Mouse (Mus musculus) myocyte (in vitro differentiated cells): ENCODE measurements around the gene Dner. TPM values are rescaled to one million over a fixed set of nuclear protein-coding genes. Genes with fewer than 3 reads are reported as not detected.

Experiments
- H3K27me3 ChIP-seq: one replicate; pipeline ENCODE4 v1.6.1; 2011; ENCODE audit not compliant: control insufficient read depth, insufficient read depth, insufficient read length
- H3K36me3 ChIP-seq: one replicate; pipeline ENCODE4 v1.6.1; 2011; ENCODE audit not compliant: control insufficient read depth, insufficient read depth
- H3K4me2 ChIP-seq: one replicate; pipeline ENCODE4 v1.6.1; 2011; ENCODE audit warnings: low read depth, control low read depth
- H3K4me3 ChIP-seq: one replicate; pipeline ENCODE4 v1.5.1; 2011; ENCODE audit warnings: mild to moderate bottlenecking, control low read depth, moderate library complexity
- H3K79me2 ChIP-seq: one replicate; pipeline ENCODE4 v1.6.1; 2011; ENCODE audit not compliant: control insufficient read depth, insufficient read depth
- H3ac ChIP-seq: one replicate; pipeline ENCODE4 v1.6.1; 2011; ENCODE audit not compliant: control insufficient read depth, insufficient read length
- CEBPB ChIP-seq: IDR thresholded peaks from 2 replicates; pipeline ENCODE4 v1.6.1; 2011; ENCODE audit warnings: mild to moderate bottlenecking, moderate library complexity; ENCODE audit not compliant: poor library complexity, insufficient read depth, severe bottlenecking
- E2F4 ChIP-seq: IDR thresholded peaks from one replicate; pipeline ENCODE4 v1.6.1; 2011; ENCODE audit warnings: mild to moderate bottlenecking, control low read depth, moderate library complexity; ENCODE audit not compliant: insufficient read depth
- MAX ChIP-seq: IDR thresholded peaks from one replicate; pipeline ENCODE4 v1.6.1; 2011; ENCODE audit warnings: low read depth, mild to moderate bottlenecking, control low read depth
- MYOD1 ChIP-seq, 3 experiments: IDR thresholded peaks; one replicate each; pipeline ENCODE4 v1.6.1; 2011; ENCODE audit warnings: control low read depth in 2 of 3, low read depth in 2 of 3, mild to moderate bottlenecking in 2 of 3, moderate library complexity in 1 of 3; ENCODE audit not compliant: insufficient read length in 2 of 3, control insufficient read depth in 1 of 3
- MYOG ChIP-seq, 3 experiments: IDR thresholded peaks; one replicate each; pipeline ENCODE4 v1.6.1; 2011; ENCODE audit warnings: control low read depth in 2 of 3, low read depth in 2 of 3, mild to moderate bottlenecking in 2 of 3; ENCODE audit not compliant: insufficient read length in 2 of 3, control insufficient read depth in 1 of 3, insufficient read depth in 1 of 3
- POLR2A ChIP-seq: IDR thresholded peaks from one replicate; pipeline ENCODE4 v1.6.1; 2011; ENCODE audit warnings: low read depth, mild to moderate bottlenecking, control low read depth, moderate library complexity; ENCODE audit not compliant: insufficient read length
- POLR2AphosphoS2 ChIP-seq: IDR thresholded peaks from one replicate; pipeline ENCODE4 v1.6.1; 2011; ENCODE audit warnings: low read depth, control low read depth; ENCODE audit not compliant: insufficient read length
- REST ChIP-seq: IDR thresholded peaks from one replicate; pipeline ENCODE4 v1.6.1; 2011; ENCODE audit warnings: mild to moderate bottlenecking, control low read depth, moderate library complexity; ENCODE audit not compliant: insufficient read depth, insufficient read length
- SRF ChIP-seq: IDR thresholded peaks from one replicate; pipeline ENCODE4 v1.6.1; 2011; ENCODE audit warnings: low read depth; ENCODE audit not compliant: control insufficient read depth, insufficient read length
- TCF12 ChIP-seq: IDR thresholded peaks from one replicate; pipeline ENCODE4 v1.6.1; 2011; ENCODE audit warnings: mild to moderate bottlenecking, control low read depth; ENCODE audit not compliant: poor library complexity, insufficient read depth, severe bottlenecking
- TCF3 ChIP-seq: IDR thresholded peaks from one replicate; pipeline ENCODE4 v1.6.1; 2011; ENCODE audit warnings: low read depth, control low read depth; ENCODE audit not compliant: insufficient read length
- USF1 ChIP-seq: IDR thresholded peaks from one replicate; pipeline ENCODE4 v1.6.1; 2011; ENCODE audit warnings: low read depth, mild to moderate bottlenecking, control low read depth, moderate library complexity
- polyA plus RNA-seq: library from polyadenylated mRNA; unstranded; fragments of >200 nt; fragmentation: generic; extraction: Trizol; gene quantifications from one replicate; pipeline ENCODE4 v1.2.1, GENCODE M21; 2012; ENCODE audit warnings: missing spikeins

Gene Dner
- polyA plus RNA-seq, 1 experiment: 0.05 TPM

GRCm38 (mm10) chr1:84550065-84550368, 146.0 kb downstream of the Dner start:
- H3K79me2 ChIP-seq: no peaks in the 10 kb centered on the region
- H3K27me3 ChIP-seq: no peaks in the 10 kb centered on the region
- H3K36me3 ChIP-seq: no peaks in the 10 kb centered on the region
- no peak overlapping the region for H3ac ChIP-seq
- H3K4me3 ChIP-seq: no peak overlapping the region
- H3K4me2 ChIP-seq: no peak overlapping the region
- TF ChIP-seq SRF (no peak), TCF12 (no peak), MYOD1 (IDR thresholded peaks at IDR 0.05; ENCODE audit: control insufficient read depth in 1 of 3, insufficient read length in 2 of 3, low read depth in 2 of 3) (no peak), TCF3 (no peak), POLR2AphosphoS2 (no peak)

GRCm38 (mm10) chr1:84549367-84550064, 146.5 kb downstream of the Dner start:
- Histone ChIP-seq H3K36me3 (no peaks in the 10 kb centered on the region), H3K27me3 (no peaks in the 10 kb centered on the region), H3K4me2 (no peak overlapping the region), H3ac (no peak overlapping the region), H3K4me3 (no peak overlapping the region), H3K79me2 (no peaks in the 10 kb centered on the region)
- no peak for TF ChIP-seq MYOD1 (IDR thresholded peaks at IDR 0.05; ENCODE audit: control insufficient read depth in 1 of 3, insufficient read length in 2 of 3, low read depth in 2 of 3)
- TF ChIP-seq MAX: no peak
- no peak for TF ChIP-seq REST
- TF ChIP-seq POLR2AphosphoS2: no peak
- no peak for TF ChIP-seq MYOG (IDR thresholded peaks at IDR 0.05; ENCODE audit: control insufficient read depth in 1 of 3, insufficient read depth in 1 of 3, insufficient read length in 2 of 3, low read depth in 2 of 3)

- Histone ChIP-seq H3ac (no peak overlapping the region), H3K27me3 (no peaks in the 10 kb centered on the region), H3K79me2 (no peaks in the 10 kb centered on the region), H3K4me2 (no peak overlapping the region), H3K36me3 (no peaks in the 10 kb centered on the region), H3K4me3 (no peak overlapping the region)
- TF ChIP-seq MYOD1 (IDR thresholded peaks at IDR 0.05; ENCODE audit: control insufficient read depth in 1 of 3, insufficient read length in 2 of 3, low read depth in 2 of 3) (no peak), TCF12 (no peak), E2F4 (no peak), MAX (no peak), CEBPB (no peak), POLR2AphosphoS2 (no peak), POLR2A (no peak), SRF (no peak), USF1 (no peak), REST (no peak), TCF3 (no peak), MYOG (IDR thresholded peaks at IDR 0.05; ENCODE audit: control insufficient read depth in 1 of 3, insufficient read depth in 1 of 3, insufficient read length in 2 of 3, low read depth in 2 of 3) (no peak)
Measured at GRCm38 (mm10) chr1:84536069-84536468, 160.0 kb downstream of the Dner start.

- Histone ChIP-seq H3K4me2 (no peak overlapping the region), H3K27me3 (no peaks in the 10 kb centered on the region), H3ac (no peak overlapping the region), H3K79me2 (no peaks in the 10 kb centered on the region), H3K4me3 (no peak overlapping the region), H3K36me3 (no peaks in the 10 kb centered on the region)
- TF ChIP-seq MYOD1 (IDR thresholded peaks at IDR 0.05; ENCODE audit: control insufficient read depth in 1 of 3, insufficient read length in 2 of 3, low read depth in 2 of 3): no peak
- TF ChIP-seq POLR2A: no peak
- no peak for TF ChIP-seq SRF
- TF ChIP-seq E2F4: no peak
- no peak for TF ChIP-seq USF1
- TF ChIP-seq MYOG (IDR thresholded peaks at IDR 0.05; ENCODE audit: control insufficient read depth in 1 of 3, insufficient read depth in 1 of 3, insufficient read length in 2 of 3, low read depth in 2 of 3): no peak
- TF ChIP-seq CEBPB: no peak
- TF ChIP-seq REST: no peak
- TF ChIP-seq TCF3: no peak
- TF ChIP-seq MAX: no peak
- no peak for TF ChIP-seq POLR2AphosphoS2
- no peak for TF ChIP-seq TCF12
Measured at GRCm38 (mm10) chr1:84525514-84525913, 170.5 kb downstream of the Dner start.

- no peak overlapping the region for H3K4me2 ChIP-seq
- no peaks in the 10 kb centered on the region for H3K79me2 ChIP-seq
- no peaks in the 10 kb centered on the region for H3K27me3 ChIP-seq
- H3K36me3 ChIP-seq: no peaks in the 10 kb centered on the region
- TF ChIP-seq POLR2AphosphoS2 (no peak), MAX (no peak), TCF3 (no peak), USF1 (no peak), POLR2A (no peak), MYOG (IDR thresholded peaks at IDR 0.05; ENCODE audit: control insufficient read depth in 1 of 3, insufficient read depth in 1 of 3, insufficient read length in 2 of 3, low read depth in 2 of 3) (no peak), SRF (no peak), TCF12 (no peak), MYOD1 (IDR thresholded peaks at IDR 0.05; ENCODE audit: control insufficient read depth in 1 of 3, insufficient read length in 2 of 3, low read depth in 2 of 3) (no peak), REST (no peak), CEBPB (no peak), E2F4 (no peak)
- H3K4me3 ChIP-seq: no peak overlapping the region
- no peak overlapping the region for H3ac ChIP-seq
Measured at GRCm38 (mm10) chr1:84524413-84524812, 171.6 kb downstream of the Dner start.
